Comparison of ENCODE assay signal across 34 mouse cellular contexts in genomic region chr12:66915741-66916140, GRCm38 (mm10).
"Had no signal": no experiment of that assay in that cellular context is flagged by ENCODE, and none has a peak within 500 bp of the region (broad histone marks: within the 10 kb centered on the region; RNA-seq: fewer than 3 reads in every experiment).

No protein-coding gene starts in this region.

- ATAC-seq: hindbrain, embryonic 16.5 days; hindbrain, postnatal 0 days; inflammation-experienced regulatory T-cells, adult 6 months; intestine, embryonic 15.5 days; intestine, embryonic 16.5 days; intestine, postnatal 0 days had no signal

- H3K27me3 ChIP-seq: heart, embryonic 12.5 days; heart, embryonic 13.5 days; heart, embryonic 15.5 days; hindbrain, embryonic 12.5 days; hindbrain, embryonic 13.5 days; hindbrain, embryonic 15.5 days; intestine, embryonic 15.5 days; kidney, embryonic 15.5 days had no signal

- DNase-seq: heart, postnatal 10 days; heart, postnatal 14 days; heart, postnatal 36 days; heart, postnatal 4 days; kidney, adult 11 months; kidney, adult 18-20 months; kidney, adult 2 months; kidney, adult 8-10 months; kidney, adult 9 months; kidney, postnatal 10 days; kidney, postnatal 14 days; kidney, postnatal 25 days; kidney, postnatal 36 days; kidney, postnatal 4 days; layer of hippocampus, adult 9-11 months; layer of hippocampus, postnatal 36 days had no signal

- H3K9ac ChIP-seq: heart, embryonic 12.5 days; heart, embryonic 13.5 days; heart, embryonic 15.5 days; hindbrain, embryonic 12.5 days; hindbrain, embryonic 13.5 days; hindbrain, embryonic 14.5 days; hindbrain, embryonic 15.5 days; intestine, embryonic 15.5 days; kidney, embryonic 15.5 days had no signal

- H3K4me2 ChIP-seq: heart, embryonic 12.5 days; heart, embryonic 13.5 days; heart, embryonic 15.5 days; hindbrain, embryonic 12.5 days; hindbrain, embryonic 13.5 days; hindbrain, embryonic 14.5 days; hindbrain, embryonic 15.5 days; intestine, embryonic 15.5 days; kidney, embryonic 15.5 days had no signal

- H3K4me1 ChIP-seq: heart, embryonic 12.5 days; heart, embryonic 13.5 days; heart, embryonic 15.5 days; hindbrain, embryonic 10.5 days; hindbrain, embryonic 12.5 days; hindbrain, embryonic 13.5 days; hindbrain, embryonic 15.5 days; intestine, embryonic 15.5 days; kidney, embryonic 15.5 days had no signal

- H3K4me3 ChIP-seq: heart, embryonic 12.5 days; heart, embryonic 13.5 days; heart, embryonic 15.5 days; hindbrain, embryonic 10.5 days; hindbrain, embryonic 12.5 days; hindbrain, embryonic 13.5 days; hindbrain, embryonic 15.5 days; intestine, embryonic 15.5 days; kidney, embryonic 15.5 days; layer of hippocampus, adult 2 months; left cerebral cortex, adult 2 months had no signal

- H3K9me3 ChIP-seq: heart, embryonic 12.5 days; heart, embryonic 13.5 days; heart, embryonic 15.5 days; hindbrain, embryonic 10.5 days; hindbrain, embryonic 12.5 days; hindbrain, embryonic 13.5 days; hindbrain, embryonic 15.5 days; intestine, embryonic 15.5 days; kidney, embryonic 15.5 days had no signal

- H3K36me3 ChIP-seq: heart, embryonic 12.5 days; heart, embryonic 13.5 days; heart, embryonic 15.5 days; hindbrain, embryonic 10.5 days; hindbrain, embryonic 12.5 days; hindbrain, embryonic 13.5 days; hindbrain, embryonic 15.5 days; intestine, embryonic 15.5 days; kidney, embryonic 15.5 days had no signal

- H3K27ac ChIP-seq: heart, embryonic 13.5 days; heart, embryonic 15.5 days; hindbrain, embryonic 10.5 days; hindbrain, embryonic 12.5 days; hindbrain, embryonic 13.5 days; hindbrain, embryonic 14.5 days; hindbrain, embryonic 15.5 days; hindbrain, postnatal 0 days; intestine, embryonic 15.5 days; kidney, embryonic 15.5 days; kidney, postnatal 0 days; layer of hippocampus, adult 2 months; left cerebral cortex, adult 2 months had no signal
